Mouse (Mus musculus) hindbrain, embryonic 11.5 days (tissue): ENCODE data around the gene Coro1b. TPM values are rescaled to one million over a fixed set of nuclear protein-coding genes. Genes with fewer than 3 reads are reported as not detected.
"Not testable (repeated sequence)": the region's sequence is repeated elsewhere in the genome, so short reads cannot be mapped to it uniquely, and the experiment has no call there.

Experiments used
- ATAC-seq: fragments of 200-750 bp; cut with Nextera tagmentation; 2 replicates; pipeline ENCODE4 v1.8.0; 2017; ENCODE audit warnings: mild to moderate bottlenecking, moderate TSS enrichment, moderate library complexity; ENCODE audit not compliant: low FRiP score
- DNase-seq: peaks from one replicate; pipeline ENCODE4 v3.0.0-alpha.2; 2015; ENCODE audit warnings: low spot score
- H3K27ac ChIP-seq: fragments of 300-500 bp; sonication (generic); 2 replicates; pipeline ENCODE4 v1.5.1; 2014; ENCODE audit warnings: mild to moderate bottlenecking, low read depth, low read length
- H3K27me3 ChIP-seq: fragments of 300-500 bp; sonication (generic); 2 replicates; pipeline ENCODE4 v1.6.1; 2014; ENCODE audit warnings: mild to moderate bottlenecking, low read length, moderate library complexity, mixed read lengths; ENCODE audit not compliant: control insufficient read depth, insufficient read depth
- H3K36me3 ChIP-seq: fragments of 300-500 bp; sonication (generic); 2 replicates; pipeline ENCODE4 v1.6.1; 2014; ENCODE audit warnings: mild to moderate bottlenecking, low read length, moderate library complexity, mixed read lengths; ENCODE audit not compliant: control insufficient read depth, insufficient read depth
- H3K4me1 ChIP-seq: fragments of 300-500 bp; sonication (generic); replicated peaks from 2 replicates; pipeline ENCODE4 v1.6.1; 2014; ENCODE audit warnings: low read length, mixed read lengths; ENCODE audit not compliant: control insufficient read depth, insufficient read depth
- H3K4me2 ChIP-seq: fragments of 300-500 bp; sonication (generic); replicated peaks from 2 replicates; pipeline ENCODE4 v1.6.1; 2014; ENCODE audit warnings: mild to moderate bottlenecking, low read depth, low read length
- H3K4me3 ChIP-seq: fragments of 300-500 bp; sonication (generic); 2 replicates; pipeline ENCODE4 v1.5.1; 2014; ENCODE audit warnings: low read depth, low read length
- H3K9ac ChIP-seq: fragments of 300-500 bp; sonication (generic); 2 replicates; pipeline ENCODE4 v1.6.1; 2014; ENCODE audit warnings: low read depth, low read length
- H3K9me3 ChIP-seq: fragments of 300-500 bp; sonication (generic); 2 replicates; pipeline ENCODE4 v1.6.1; 2016; ENCODE audit warnings: low read length; ENCODE audit not compliant: control insufficient read depth
- whole genome bisulfite sequencing: fragments of 180-500 bp; shearing (Covaris S2); extraction: QIAGEN DNeasy Blood & Tissue Kit; methylation state at CpG from one replicate; pipeline ENCODE4 v1.1.7; 2014; 5-methylcytosine and 5-hydroxymethylcytosine counted together
- polyA plus RNA-seq: library from polyadenylated mRNA; unstranded; fragments of >200 nt; fragmentation: Nextera tagmentation; extraction: Ambion mirVana; gene quantifications from 2 replicates; pipeline ENCODE4 v1.2.1, GENCODE M21; 2014

Coro1b gene
- polyA plus RNA-seq, 1 experiment from 2014 or later: 123 TPM

DNA sequence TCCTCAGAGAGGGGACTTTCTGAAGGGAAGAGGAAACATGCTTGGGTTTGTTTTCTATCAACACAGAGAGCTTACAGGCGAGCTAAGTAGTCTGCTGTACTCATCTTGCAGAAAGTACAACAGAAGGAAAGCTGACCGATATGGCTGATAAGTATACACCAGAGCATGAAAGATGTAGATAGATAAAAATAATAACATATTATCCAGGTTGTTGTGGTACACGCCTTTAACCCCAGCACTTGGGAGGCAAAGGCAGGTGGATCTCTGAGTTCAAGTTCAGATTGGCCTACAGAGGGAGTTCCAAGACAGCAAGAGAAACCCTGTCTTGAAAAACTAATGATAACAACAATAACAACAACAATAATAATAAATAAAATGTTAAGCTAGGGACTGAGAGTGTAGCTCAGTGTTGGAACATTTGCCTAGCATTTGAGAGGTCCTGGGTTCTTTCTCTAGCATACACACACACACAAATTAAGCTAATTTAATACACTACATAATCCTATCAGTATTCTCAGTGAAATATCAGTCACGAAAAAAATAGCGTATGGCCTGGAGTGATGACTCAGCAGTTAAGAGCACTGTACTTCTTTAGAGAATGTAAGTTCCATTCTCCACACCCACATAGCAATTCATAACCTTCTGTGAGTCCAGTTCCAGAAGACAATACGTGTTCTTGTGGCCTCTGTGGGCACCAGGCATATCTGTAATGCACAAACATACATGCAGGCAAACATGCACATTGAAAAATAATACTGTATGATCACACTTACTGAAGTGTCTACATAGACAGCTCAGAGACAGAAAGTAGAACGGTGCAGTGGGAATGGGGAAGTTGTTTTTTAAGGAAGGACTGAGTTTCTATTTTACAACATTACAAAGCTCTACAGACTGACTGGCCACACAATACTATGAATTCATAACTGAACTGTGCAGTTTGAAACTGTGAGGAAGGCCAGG, 25.7 kb upstream of the Coro1b start:
- ATAC-seq (no peak), DNase-seq (no peak)
- no peak overlapping the region for H3K4me3 ChIP-seq
- H3K9me3 ChIP-seq: no peaks in the 10 kb centered on the region
- H3K36me3 ChIP-seq: no peaks in the 10 kb centered on the region
- H3K4me1 ChIP-seq: peaks cover 7% of the 10 kb centered on the region; the same call in 1 of the 2 replicates
- H3K4me2 ChIP-seq: no peak overlapping the region
- H3K27ac ChIP-seq: no peak overlapping the region
- WGBS: 81% methylated on average over 7 of the region's 7 CpGs
- H3K27me3 ChIP-seq: no peaks in the 10 kb centered on the region
- no peak overlapping the region for H3K9ac ChIP-seq

DNA sequence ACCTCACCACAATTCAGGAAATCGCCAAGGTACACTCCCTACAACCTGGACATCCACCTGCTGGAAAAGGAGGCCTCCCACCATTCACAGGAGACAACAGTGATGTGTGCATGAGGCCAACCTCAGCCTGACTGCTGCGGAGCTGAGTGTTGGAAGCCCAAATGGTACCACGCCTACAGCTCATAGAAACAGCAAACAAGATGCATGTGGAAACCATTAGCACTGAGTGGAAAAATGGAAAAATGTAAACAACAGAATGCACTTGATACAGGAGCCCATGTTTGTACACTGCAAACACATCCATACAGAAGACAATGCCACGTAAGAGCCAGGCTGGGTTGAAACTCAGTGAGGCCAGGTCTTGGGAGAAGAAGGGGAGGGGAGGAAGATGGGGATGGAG, 24.0 kb upstream of the Coro1b start:
- no peak overlapping the region for H3K4me3 ChIP-seq
- ATAC-seq (no peak), DNase-seq (no peak)
- no peaks in the 10 kb centered on the region for H3K9me3 ChIP-seq
- H3K4me1 ChIP-seq: peaks cover 7% of the 10 kb centered on the region; the same call in 1 of the 2 replicates
- H3K4me2 ChIP-seq: no peak overlapping the region
- H3K27me3 ChIP-seq: no peaks in the 10 kb centered on the region
- H3K27ac ChIP-seq: no peak overlapping the region
- WGBS: 88% methylated on average over 4 of the region's 4 CpGs
- no peak overlapping the region for H3K9ac ChIP-seq
- no peaks in the 10 kb centered on the region for H3K36me3 ChIP-seq

DNA sequence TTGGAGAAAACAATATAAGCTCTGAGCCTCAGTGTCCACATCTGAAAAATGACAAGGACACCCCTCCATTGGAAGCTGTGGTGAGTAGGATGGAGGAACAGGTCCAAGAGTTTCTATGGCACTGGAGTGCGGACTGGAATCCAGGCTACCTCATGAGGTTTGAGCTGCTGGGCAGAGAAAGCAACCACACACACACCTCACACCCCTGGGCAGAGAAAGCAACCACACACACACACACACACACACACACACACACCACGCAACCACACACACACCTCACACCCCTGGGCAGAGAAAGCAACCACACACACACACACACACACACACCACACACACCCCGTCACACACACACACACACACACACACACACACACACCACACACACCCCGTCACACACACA, 23.2 kb upstream of the Coro1b start:
- Histone ChIP-seq H3K4me3 (peak overlapping the region; percentile 65), H3K9ac (peak overlapping the region; percentile 77; the same call in 1 of the 2 replicates), H3K4me2 (peak overlapping the region; percentile 76), H3K27ac (peak overlapping the region; percentile 27; the same call in 1 of the 2 replicates)
- WGBS: 20% methylated on average over 3 of the region's 4 CpGs
- H3K9me3 ChIP-seq, H3K27me3 ChIP-seq, H3K36me3 ChIP-seq, H3K4me1 ChIP-seq: not testable (repeated sequence)
- ATAC-seq: peak; percentile 52; the same call in 1 of the 2 replicates
- DNase-seq: peak; percentile 20

DNA sequence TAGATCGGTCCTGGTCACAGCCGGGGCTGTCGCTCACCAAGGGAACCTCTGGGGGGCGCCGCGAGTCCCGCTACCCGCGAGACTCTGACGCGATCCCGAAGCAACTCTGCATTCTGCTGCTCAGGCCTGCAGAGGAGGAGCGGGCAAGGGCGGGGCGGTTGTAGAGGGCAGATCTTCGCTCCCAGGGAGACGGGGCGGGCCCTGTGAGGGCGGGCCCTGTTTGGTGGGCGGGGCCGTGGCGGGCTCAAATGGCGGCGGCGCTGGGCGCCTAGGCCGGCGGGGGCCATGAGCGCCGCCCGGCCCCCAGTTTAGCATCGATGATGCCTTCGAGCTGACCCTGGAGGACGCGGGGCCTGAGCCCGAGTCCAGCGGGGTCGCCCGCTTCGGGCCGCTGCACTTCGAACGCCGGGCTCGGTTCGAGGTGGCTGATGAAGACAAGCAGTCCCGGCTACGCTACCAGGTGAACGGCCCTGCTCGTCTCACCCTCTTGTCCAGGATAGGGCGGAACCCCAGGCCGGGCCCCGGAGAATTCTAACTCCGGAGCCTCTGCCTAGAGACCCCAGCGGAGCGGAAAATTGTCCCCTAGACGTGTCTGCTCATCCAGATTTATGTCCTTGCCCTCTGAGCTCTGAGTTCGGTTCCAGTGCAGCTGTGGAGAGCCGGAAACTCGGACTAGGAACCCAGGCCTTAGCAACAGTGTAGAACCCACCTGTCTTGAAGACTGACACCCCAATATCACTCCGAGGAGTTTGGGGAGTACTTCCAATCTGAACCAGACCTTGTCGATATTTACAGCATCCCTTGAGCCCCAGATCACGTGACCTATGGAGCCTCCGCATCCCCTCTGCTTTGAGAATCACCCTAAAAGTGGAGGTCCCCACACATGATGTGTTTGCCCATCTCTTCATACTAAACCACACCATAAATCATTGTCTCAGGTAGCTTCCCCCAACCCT, 22.4 kb upstream of the Coro1b start, which contains the start of gene Aip:
TSS of gene Aip (minus strand) at position 118 of the 956 bp plus-strand sequence.
- peak within 1 kb of the TSS; percentile 77 for H3K9ac ChIP-seq
- peak; percentile 94 for ATAC-seq
- no peaks in the 10 kb centered on the region for H3K9me3 ChIP-seq
- peaks cover 4% of the 10 kb centered on the region; the same call in 1 of the 2 replicates for H3K4me1 ChIP-seq
- 1% methylated on average over 60 of the region's 64 CpGs for WGBS
- H3K4me2 ChIP-seq: peak within 1 kb of the TSS; percentile 76
- peak; percentile 97 for DNase-seq
- H3K4me3 ChIP-seq: peak within 1 kb of the TSS; percentile 65
- H3K36me3 ChIP-seq: peaks cover under 1% of the 10 kb centered on the region; the same call in 1 of the 2 replicates
- H3K27ac ChIP-seq: peak within 1 kb of the TSS; percentile 53; the same call in 1 of the 2 replicates
- no peaks in the 10 kb centered on the region for H3K27me3 ChIP-seq

DNA sequence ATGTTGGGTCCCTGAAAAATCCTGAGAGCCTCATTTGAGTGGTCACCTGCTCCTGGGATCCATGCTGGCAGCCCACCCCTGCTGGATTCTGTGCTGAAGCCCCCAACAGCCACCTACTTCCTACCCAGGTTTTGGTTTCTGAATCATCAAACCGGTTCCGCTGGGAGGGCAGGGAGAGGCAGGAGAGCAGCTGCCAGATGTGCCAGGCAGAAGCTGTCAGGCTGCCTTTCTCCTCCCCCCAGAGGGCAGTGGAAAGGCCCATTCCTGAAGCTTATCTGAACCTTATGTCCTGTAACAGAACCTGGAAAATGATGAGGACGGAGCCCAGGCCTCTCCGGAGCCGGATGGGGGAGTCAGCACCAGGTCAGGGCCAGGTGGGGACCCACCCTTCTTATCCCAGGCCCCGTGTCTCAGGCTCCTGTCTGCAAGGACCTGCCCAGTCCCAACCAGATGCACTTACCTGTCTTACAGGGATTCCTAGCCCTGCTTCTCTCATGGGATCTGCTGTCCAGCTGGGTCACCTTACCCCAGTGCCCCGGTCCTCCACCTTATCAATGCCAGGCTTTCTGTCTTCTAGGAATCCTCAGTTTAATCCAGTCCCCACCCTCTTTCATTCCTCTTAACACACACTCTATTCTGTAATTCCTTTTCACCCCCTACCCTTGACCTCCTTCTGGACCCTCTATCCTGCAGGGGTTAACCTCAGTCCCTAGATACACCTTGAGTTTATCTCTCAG, 21.5 kb upstream of the Coro1b start:
- Histone ChIP-seq H3K9me3 (no peaks in the 10 kb centered on the region), H3K4me3 (peak overlapping the region; percentile 65), H3K4me1 (peaks cover 4% of the 10 kb centered on the region; the same call in 1 of the 2 replicates), H3K27me3 (no peaks in the 10 kb centered on the region), H3K27ac (no peak overlapping the region), H3K4me2 (peak overlapping the region; percentile 76), H3K9ac (peak overlapping the region; percentile 77), H3K36me3 (peaks cover 7% of the 10 kb centered on the region; the same call in 1 of the 2 replicates)
- 72% methylated on average over 7 of the region's 7 CpGs for WGBS
- DNase-seq (peak; percentile 16), ATAC-seq (no peak)

DNA sequence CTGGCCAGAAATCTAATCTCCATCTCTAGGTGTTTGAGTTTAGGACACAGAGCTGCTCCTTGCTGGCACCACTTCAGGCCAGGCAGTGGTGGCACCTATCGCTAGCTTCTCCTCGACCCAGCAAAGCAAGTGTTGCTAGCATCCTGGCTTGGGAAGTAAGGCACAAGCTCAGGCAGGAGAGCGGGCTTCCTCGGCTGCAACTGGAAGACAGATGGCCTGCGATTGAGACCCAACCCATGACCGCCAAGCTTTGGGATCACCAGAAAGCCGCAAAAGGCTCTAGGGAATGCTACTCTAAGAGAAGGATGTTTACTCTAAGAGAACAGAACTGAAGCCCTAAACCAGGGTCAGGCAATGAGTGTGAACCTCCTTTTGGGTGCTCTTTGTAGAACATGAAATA, 19.0 kb upstream of the Coro1b start:
- DNase-seq (no peak), ATAC-seq (no peak)
- Histone ChIP-seq H3K27me3 (no peaks in the 10 kb centered on the region), H3K27ac (no peak overlapping the region), H3K4me1 (peaks cover 4% of the 10 kb centered on the region; the same call in 1 of the 2 replicates), H3K36me3 (peaks cover 7% of the 10 kb centered on the region; the same call in 1 of the 2 replicates), H3K4me2 (no peak overlapping the region), H3K4me3 (no peak overlapping the region), H3K9ac (no peak overlapping the region), H3K9me3 (no peaks in the 10 kb centered on the region)
- 95% methylated on average over 7 of the region's 7 CpGs for WGBS

DNA sequence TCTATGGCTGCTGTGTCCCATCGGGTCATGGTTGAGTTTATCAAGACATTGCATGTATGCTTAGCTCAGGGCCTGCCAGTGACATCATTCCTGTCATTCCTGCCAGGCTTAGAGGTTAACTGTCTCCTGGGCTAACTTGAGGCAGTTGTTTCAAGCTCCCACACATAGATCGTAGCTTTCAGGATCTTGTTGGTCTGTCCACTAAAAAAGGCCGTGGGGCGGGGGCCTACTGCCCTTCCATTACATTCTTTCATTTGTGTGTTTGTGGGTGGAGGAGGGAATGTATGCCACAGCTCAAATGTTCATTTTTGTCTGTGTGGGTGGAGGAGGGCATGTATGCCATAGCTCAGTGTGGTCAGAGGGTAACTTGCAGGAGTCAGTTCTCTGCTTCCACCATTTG, 18.3 kb upstream of the Coro1b start:
- no peaks in the 10 kb centered on the region for H3K9me3 ChIP-seq
- H3K4me3 ChIP-seq: no peak overlapping the region
- H3K27ac ChIP-seq: no peak overlapping the region
- 91% methylated on average over 4 of the region's 4 CpGs for whole genome bisulfite sequencing
- H3K4me2 ChIP-seq: no peak overlapping the region
- H3K9ac ChIP-seq: no peak overlapping the region
- peaks cover 7% of the 10 kb centered on the region; the same call in 1 of the 2 replicates for H3K36me3 ChIP-seq
- no peak for DNase-seq
- peaks cover 4% of the 10 kb centered on the region; the same call in 1 of the 2 replicates for H3K4me1 ChIP-seq
- ATAC-seq: no peak
- no peaks in the 10 kb centered on the region for H3K27me3 ChIP-seq

DNA sequence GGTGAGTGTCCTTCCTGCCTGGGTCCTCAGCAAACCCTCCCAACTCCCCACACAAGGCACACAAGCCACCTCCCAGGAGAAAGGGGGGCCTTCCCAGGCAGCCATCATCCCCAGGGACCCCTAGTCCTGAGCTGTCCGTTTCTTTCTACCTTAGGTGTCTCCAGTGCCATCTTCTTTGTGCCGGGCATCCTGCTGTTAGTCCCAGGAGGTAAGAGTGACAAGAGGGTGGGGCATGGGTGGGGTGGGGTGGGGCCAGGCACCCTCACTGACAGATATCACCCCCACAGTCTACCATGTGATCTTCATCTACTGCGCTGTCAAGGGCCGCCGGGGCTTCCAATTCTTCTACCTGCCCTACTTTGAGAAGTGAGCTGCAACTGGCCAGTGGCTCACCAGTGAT, 17.3 kb upstream of the Coro1b start:
- 88% methylated on average over 5 of the region's 5 CpGs for WGBS
- Histone ChIP-seq H3K9ac (no peak overlapping the region), H3K9me3 (no peaks in the 10 kb centered on the region), H3K27me3 (no peaks in the 10 kb centered on the region), H3K4me2 (no peak overlapping the region), H3K4me1 (peaks cover 4% of the 10 kb centered on the region; the same call in 1 of the 2 replicates), H3K4me3 (no peak overlapping the region), H3K36me3 (peaks cover 7% of the 10 kb centered on the region; the same call in 1 of the 2 replicates), H3K27ac (no peak overlapping the region)
- ATAC-seq: no peak
- no peak for DNase-seq
